Mouse (Mus musculus) forebrain, postnatal 0 days (tissue): ENCODE measurements around the gene Srsf3. TPM values are rescaled to one million over a fixed set of nuclear protein-coding genes. Genes with fewer than 3 reads are reported as not detected.

Experiments used
- ATAC-seq: fragments of 200-750 bp; cut with Nextera tagmentation; 2 replicates; pipeline ENCODE4 v1.8.0; 2017; ENCODE audit warnings: mild to moderate bottlenecking, moderate library complexity
- DNase-seq: peaks from one replicate; pipeline ENCODE4 v3.0.0-alpha.2; 2015
- H3K27ac ChIP-seq: fragments of 300-500 bp; sonication (generic); 2 replicates; pipeline ENCODE4 v1.5.1; 2014; ENCODE audit warnings: low read depth, mild to moderate bottlenecking, antibody characterized with exemption, low read length, moderate library complexity, mixed read lengths
- H3K27me3 ChIP-seq: fragments of 300-500 bp; sonication (generic); 2 replicates; pipeline ENCODE4 v1.6.1; 2014; ENCODE audit warnings: mild to moderate bottlenecking, low read length, mixed read lengths; ENCODE audit not compliant: insufficient read depth
- H3K36me3 ChIP-seq: fragments of 300-500 bp; sonication (generic); 2 replicates; pipeline ENCODE4 v1.6.1; 2014; ENCODE audit warnings: mild to moderate bottlenecking, moderate library complexity; ENCODE audit not compliant: insufficient read depth
- H3K4me1 ChIP-seq: fragments of 300-500 bp; sonication (generic); 2 replicates; pipeline ENCODE4 v1.6.1; 2014; ENCODE audit warnings: antibody characterized with exemption; ENCODE audit not compliant: insufficient read depth
- H3K4me2 ChIP-seq: fragments of 300-500 bp; sonication (generic); 2 replicates; pipeline ENCODE4 v1.6.1; 2014; ENCODE audit warnings: low read depth, mild to moderate bottlenecking, moderate library complexity
- H3K4me3 ChIP-seq: fragments of 300-500 bp; sonication (generic); 2 replicates; pipeline ENCODE4 v1.5.1; 2014; ENCODE audit warnings: low read depth, low read length, mixed read lengths
- H3K9ac ChIP-seq: fragments of 300-500 bp; sonication (generic); 2 replicates; pipeline ENCODE4 v1.6.1; 2014; ENCODE audit warnings: mild to moderate bottlenecking
- H3K9me3 ChIP-seq: fragments of 300-500 bp; sonication (generic); 2 replicates; pipeline ENCODE4 v1.6.1; 2016; ENCODE audit warnings: low read length
- CTCF ChIP-seq: sonication (generic); IDR thresholded peaks from 2 replicates; pipeline ENCODE4 v1.5.1; 2016; ENCODE audit warnings: antibody characterized with exemption, control low read depth, low read depth
- WGBS: fragments of 180-500 bp; shearing (Covaris S2); extraction: QIAGEN DNeasy Blood & Tissue Kit; methylation state at CpG from one replicate; pipeline ENCODE4 v1.1.7; 2014; 5-methylcytosine and 5-hydroxymethylcytosine counted together
- polyA plus RNA-seq: library from polyadenylated mRNA; unstranded; fragments of >200 nt; fragmentation: Nextera tagmentation; extraction: Ambion mirVana; gene quantifications from 2 replicates; pipeline ENCODE4 v1.2.1, GENCODE M21; 2015
- total RNA-seq: library from RNA; depleted of rRNA; stranded (reverse); fragments of >200 nt; gene quantifications from 2 replicates; pipeline ENCODE4 v1.2.3, GENCODE M21; 2014; rRNA removed

Srsf3 gene
- total and polyA plus RNA-seq, 2 experiments from 2014 or later: 287 to 367 TPM

- Histone ChIP-seq H3K27me3 (no peaks in the 10 kb centered on the region), H3K4me1 (peaks cover 5% of the 10 kb centered on the region; the same call in 1 of the 2 replicates), H3K9me3 (no peaks in the 10 kb centered on the region), H3K4me2 (no peak overlapping the region), H3K36me3 (no peaks in the 10 kb centered on the region), H3K4me3 (no peak overlapping the region), H3K27ac (no peak overlapping the region), H3K9ac (no peak overlapping the region)
- TF ChIP-seq CTCF: no peak
- 53% methylated on average over 5 of the region's 5 CpGs for WGBS
- ATAC-seq (no peak), DNase-seq (no peak)
Observed at GRCm38 (mm10) chr17:29092497-29092896, 60.1 kb downstream of the Srsf3 start.

Other genes starting within 250 kb of the Srsf3 start
- 8.9 and 13.0 TPM in 2 replicates for gene Brpf3, start 231.5 kb upstream of the Srsf3 start, total RNA-seq
- 2.2 and 4.1 TPM in 2 replicates for gene Brpf3, start 231.5 kb upstream of the Srsf3 start, polyA plus RNA-seq
- not detected in 2 replicates for gene Pnpla1, start 174.2 kb upstream of the Srsf3 start, total RNA-seq
- gene Pnpla1, start 174.2 kb upstream of the Srsf3 start, polyA plus RNA-seq: 0.04 TPM in 1 of 2 replicates, not detected in the other
- 3.3 and 4.1 TPM in 2 replicates for gene 4930539E08Rik, start 117.3 kb upstream of the Srsf3 start, total RNA-seq
- gene 4930539E08Rik, start 117.3 kb upstream of the Srsf3 start, polyA plus RNA-seq: 1.8 and 2.1 TPM in 2 replicates
- not detected in 2 replicates for gene Pxt1, start 88.8 kb upstream of the Srsf3 start, total RNA-seq
- gene Pxt1, start 88.8 kb upstream of the Srsf3 start, polyA plus RNA-seq: not detected in 2 replicates
- 69.2 and 77.3 TPM in 2 replicates for gene Kctd20, start 80.7 kb upstream of the Srsf3 start, total RNA-seq
- gene Kctd20, start 80.7 kb upstream of the Srsf3 start, polyA plus RNA-seq: 63.4 and 72.9 TPM in 2 replicates
- gene Stk38, start 24.6 kb upstream of the Srsf3 start, total RNA-seq: 49.0 and 58.8 TPM in 2 replicates
- 32.8 and 43.7 TPM in 2 replicates for gene Stk38, start 24.6 kb upstream of the Srsf3 start, polyA plus RNA-seq
- gene Cdkn1a, start 58.3 kb downstream of the Srsf3 start, total RNA-seq: 15.3 and 20.0 TPM in 2 replicates
- 94.3 and 121 TPM in 2 replicates for gene Cdkn1a, start 58.3 kb downstream of the Srsf3 start, polyA plus RNA-seq
- not detected in 2 replicates for gene Rab44, start 81.5 kb downstream of the Srsf3 start, total RNA-seq
- gene Rab44, start 81.5 kb downstream of the Srsf3 start, polyA plus RNA-seq: 0.13 TPM in 1 of 2 replicates, not detected in the other
- gene Cpne5, start 205.5 kb downstream of the Srsf3 start, total RNA-seq: 46.2 and 60.0 TPM in 2 replicates
- 48.6 and 61.6 TPM in 2 replicates for gene Cpne5, start 205.5 kb downstream of the Srsf3 start, polyA plus RNA-seq
- 67.8 and 79.7 TPM in 2 replicates for gene Ppil1, start 231.6 kb downstream of the Srsf3 start, total RNA-seq
- 103 and 106 TPM in 2 replicates for gene Ppil1, start 231.6 kb downstream of the Srsf3 start, polyA plus RNA-seq
- 121 and 128 TPM in 2 replicates for gene BC004004, start 236.2 kb downstream of the Srsf3 start, total RNA-seq
- gene BC004004, start 236.2 kb downstream of the Srsf3 start, polyA plus RNA-seq: 153 and 174 TPM in 2 replicates